Mouse (Mus musculus) cerebellum, postnatal 10 days (tissue): ENCODE results near the gene Gm28998.
"Not testable (repeated sequence)": the region's sequence is repeated elsewhere in the genome, so short reads cannot be mapped to it uniquely, and the experiment has no call there.

ENCODE experiments used
- DNase-seq, 2 experiments: peaks; one replicate each; pipeline ENCODE4 v3.0.0; 2021; ENCODE audit warnings: mixed read lengths in 2 of 2

The Gm28998 gene

DNA sequence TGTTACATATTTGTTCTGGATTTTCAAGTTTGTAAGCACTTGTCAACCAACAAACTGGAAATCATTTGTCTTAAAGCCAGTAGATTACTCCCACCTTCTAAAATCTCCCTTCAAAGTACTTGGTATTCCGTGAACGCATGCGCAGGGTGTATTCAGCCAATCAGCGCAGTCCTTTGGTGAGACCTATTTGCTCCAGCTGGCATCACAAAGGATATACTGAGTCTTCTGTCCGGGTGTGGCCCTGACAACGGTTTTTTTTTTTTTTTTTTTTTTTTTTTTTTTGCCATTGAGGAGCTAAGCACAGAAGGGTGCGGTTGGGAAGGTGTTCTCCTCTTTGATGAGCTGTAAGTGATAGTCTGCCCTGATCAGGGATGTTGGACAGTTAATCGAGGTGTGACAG lies at the start of gene Gm28998:
TSS of gene Gm28998 (plus strand) at position 301 of the 400 bp plus-strand sequence.
- not testable (repeated sequence) for DNase-seq
